Mouse (Mus musculus): ENCODE results near the gene Supt4a. TPM values are rescaled to one million over a fixed set of nuclear protein-coding genes. Genes with fewer than 3 reads are reported as not detected.

Gene Supt4a
- polyA plus RNA-seq (2015; fragmentation: Nextera tagmentation; extraction: Ambion mirVana): 425 and 454 TPM in 2 replicates

DNA sequence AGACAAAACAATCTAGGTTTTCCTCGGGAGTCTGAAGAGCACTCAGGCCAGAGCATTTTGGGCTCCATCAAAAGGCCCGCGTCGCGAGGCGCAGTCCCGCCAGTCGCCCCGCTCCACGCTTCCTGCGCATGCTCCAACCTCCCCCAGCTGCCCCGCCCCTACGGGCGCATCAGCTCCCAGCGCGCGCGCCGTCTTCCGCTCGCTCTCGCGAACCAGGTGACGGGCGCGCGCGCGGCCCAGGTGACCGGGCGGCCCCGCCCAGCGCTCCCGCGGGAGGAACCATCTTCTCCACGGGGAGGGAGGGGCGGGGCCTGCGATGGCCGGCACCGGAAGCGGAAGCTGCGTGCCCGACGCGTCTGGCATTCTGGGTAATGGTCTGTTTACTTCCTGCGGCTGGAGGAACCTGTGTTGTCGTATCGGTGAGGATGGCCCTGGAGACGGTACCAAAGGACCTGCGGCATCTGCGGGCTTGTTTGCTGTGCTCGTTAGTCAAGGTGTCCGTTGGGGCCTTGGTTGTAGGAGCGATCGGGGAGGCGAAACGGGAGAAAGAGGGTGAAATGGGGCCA is at the start of gene Supt4a:
Supt4a (plus strand) TSS at position 378 of the 566 bp plus-strand sequence.
- peak; percentile 99 for DNase-seq (ENCODE audit: low spot score)

DNA sequence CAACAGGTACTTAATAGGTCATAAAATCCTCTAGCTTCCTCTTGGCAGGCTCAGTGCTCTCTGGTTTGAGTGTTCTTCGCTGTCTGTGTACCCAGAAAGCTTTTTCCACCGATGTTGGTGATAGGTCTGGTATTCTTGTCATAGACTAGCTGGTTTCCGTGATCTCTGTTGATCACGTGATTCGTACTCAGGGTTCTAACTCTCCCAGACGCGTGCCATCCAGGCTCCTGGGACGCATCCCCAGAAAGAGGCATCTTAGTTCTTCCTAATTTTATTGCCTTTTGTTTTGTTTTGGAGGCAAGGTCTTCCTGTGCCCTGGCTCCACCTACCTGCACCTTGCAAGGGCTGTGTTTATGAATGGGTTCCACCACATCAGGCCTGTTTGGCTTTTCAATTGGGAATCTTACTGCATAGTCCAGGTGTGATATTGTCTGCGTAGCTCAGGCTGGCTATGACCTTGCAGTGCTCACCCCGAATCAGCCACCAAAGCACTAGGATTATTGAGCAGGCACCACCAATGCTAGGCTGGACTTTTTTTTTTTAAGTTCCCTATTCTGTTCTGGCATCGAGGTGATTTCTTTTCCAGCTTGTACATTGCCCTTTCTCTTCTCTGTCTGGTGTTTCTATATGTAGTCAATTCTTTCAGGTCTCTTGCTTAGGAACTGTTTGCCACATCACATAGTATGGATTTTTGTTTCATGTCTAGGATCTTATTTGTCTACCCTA is 48.7 kb upstream of the Supt4a start:
- no peak for DNase-seq (ENCODE audit: low spot score)

DNA sequence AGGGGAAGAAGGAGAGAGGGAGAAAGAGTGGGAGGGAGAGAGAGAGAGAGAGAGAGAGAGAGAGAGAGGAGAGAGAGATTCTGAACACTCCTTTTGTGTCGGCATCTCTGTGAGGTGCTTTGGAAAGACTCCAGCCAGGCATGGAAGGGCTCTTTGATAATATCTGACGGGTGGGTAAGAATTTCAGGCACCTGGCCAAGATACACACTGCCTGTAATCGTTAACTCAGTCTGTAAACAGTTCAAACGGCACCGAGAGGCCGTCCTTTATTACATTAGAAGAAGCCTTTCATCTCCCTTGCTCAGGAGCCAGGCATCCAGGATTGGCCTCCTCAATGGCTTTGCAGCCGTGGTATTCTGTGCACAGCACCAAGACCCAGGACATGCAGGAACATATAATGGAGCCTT is 47.9 kb upstream of the Supt4a start:
- no peak for DNase-seq (ENCODE audit: low spot score)

DNA sequence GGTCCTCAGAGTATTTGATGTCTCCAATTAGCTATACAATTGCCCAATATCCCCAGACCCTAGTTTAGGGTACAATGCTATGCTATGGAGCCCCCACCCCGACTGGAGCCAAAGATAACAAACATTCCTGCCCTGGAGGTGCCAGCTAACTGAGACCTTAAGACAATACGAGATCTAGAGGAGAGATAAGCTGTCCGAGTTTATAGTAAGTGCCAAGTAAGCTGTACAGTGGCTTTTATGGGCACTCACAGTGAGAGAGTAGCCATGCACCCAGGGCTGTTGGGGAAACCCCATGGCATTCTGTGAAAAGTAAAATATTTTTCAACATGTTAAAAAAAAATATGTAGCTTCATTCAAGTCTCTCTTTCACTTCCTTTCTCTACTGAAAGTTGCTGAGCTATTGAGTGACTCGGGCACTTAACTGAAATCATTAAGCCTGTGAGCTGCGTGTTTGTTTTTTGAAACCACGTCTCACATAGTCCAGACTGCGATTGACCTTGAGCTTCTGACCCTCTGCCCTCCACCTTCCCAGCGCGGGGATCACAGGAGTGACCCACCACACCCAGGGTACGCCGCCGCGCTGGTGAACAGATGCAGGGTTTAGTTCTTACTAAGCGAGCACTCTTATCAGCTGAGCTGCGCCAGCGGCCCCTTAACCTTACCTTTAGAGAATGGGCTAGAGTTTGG is 47.2 kb upstream of the Supt4a start:
- no peak for DNase-seq (ENCODE audit: low spot score)

DNA sequence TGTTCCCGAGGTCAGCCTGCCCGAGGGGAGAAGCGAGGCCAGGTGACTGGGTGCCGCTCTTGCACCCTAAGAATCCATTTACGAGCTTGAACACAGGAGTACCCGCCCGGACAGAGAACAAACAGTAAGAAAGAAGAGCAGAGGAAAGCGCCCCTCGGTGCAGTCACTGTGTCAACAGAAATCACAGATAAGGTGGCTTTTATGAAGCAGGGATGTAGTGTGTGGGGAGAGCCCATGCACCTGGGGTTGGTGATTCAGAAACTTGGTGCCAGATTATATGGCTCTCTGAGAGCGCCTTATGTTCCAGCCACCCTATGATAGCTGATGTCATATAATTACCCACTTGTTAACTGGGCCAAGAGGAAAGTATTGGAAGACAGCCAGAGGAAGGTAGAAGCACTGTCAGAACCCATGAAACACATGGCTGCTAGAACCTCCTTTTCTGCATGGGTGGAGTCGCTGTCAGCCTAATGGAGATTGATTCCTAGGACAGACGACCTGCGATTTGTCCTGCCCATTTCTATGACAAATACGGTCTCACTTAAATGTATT is 40.1 kb upstream of the Supt4a start:
- DNase-seq (ENCODE audit: low spot score): no peak

DNA sequence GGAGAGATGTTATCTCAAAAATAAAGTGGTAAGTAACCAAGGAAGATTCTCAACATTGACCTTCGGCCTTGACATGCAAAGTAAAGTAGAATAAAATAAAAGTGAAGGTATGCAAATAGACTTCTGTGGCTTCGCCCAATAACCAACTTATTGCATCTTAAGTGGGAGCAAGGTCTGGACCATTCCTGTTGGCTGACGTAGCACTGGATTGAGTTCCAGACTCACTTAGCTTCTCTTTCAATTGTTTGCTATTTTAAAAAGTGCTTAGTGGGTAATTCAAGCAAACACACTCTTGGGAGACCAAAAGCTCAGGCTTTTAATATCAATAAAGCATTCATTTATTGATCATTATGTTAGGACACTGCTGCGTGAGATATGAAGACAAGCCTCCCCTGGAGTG is 39.2 kb upstream of the Supt4a start:
- no peak for DNase-seq (ENCODE audit: low spot score)

DNA sequence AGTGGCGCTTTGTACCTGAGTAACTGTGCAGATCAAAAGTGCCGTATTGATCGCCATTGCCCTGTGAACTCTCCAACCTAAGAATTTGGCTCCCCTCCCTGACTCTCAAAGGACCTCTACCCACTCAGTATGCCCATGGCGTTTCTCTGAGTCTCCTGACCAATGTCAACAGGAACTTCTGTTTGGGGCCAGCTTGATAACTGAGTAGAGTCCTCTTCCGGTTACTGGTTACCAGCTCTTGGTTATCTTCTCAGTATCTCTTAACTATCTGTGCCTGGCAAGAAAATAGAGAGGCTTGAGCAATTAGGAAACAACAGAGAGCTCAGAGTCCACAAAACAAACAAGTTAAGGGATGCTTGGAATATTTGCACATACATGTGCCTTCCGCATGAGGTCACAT is 36.2 kb upstream of the Supt4a start:
- DNase-seq (ENCODE audit: low spot score): no peak

DNA sequence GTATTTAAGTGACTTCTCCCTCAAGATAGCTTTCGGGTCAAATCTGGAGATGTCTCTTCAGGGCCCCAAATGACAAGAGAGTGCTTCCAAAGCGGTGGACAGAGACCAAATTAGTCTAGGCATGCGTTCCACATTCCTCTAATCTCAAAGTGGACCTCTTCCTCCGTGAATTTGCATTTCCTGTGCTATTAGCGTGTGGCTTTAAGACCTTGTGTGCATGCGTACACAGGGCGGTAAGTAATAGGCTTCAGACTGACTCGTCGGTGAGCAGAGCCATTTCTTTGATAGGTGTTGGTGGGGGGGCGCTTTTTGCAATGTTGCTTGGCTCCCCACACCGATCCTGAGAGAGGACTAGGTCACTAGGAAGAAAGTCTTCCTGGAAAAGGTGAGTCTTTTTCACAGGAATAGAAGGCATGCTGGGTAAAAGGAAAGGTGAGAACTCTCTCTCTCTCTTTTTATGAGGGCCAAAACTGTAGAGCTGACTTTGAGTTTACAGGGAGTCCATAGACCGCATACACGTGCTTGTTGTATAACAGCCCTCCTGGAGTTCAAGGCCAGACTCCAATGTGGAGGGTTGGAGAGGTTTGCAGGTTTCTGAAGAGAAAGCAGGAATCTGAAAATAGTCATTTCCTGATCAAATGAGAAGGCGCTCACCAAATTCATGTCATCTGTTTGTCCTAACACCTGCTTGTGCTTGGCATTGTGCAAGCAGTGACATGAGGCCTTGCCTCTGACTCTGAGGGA is 35.3 kb upstream of the Supt4a start:
- no peak for DNase-seq (ENCODE audit: low spot score)

DNA sequence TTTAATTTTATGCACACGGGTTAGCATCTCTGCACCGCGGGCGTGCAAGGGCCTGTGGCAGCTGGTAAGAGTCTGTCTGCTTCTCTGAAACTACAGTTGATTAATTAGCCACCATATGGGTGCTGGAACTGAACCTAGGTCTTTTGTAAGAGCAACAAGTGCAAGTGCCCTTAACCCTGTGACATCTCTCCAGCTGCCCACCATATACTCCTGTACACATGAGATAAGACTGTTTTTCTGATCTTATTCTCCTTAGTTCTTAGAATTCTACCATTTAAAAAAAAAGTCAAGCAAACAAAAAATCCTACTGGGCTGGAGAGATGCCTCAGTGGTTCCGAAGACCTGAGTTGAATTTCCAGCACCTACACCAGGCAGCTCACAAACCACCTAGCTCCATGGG is 33.7 kb upstream of the Supt4a start:
- no peak for DNase-seq (ENCODE audit: low spot score)

DNA sequence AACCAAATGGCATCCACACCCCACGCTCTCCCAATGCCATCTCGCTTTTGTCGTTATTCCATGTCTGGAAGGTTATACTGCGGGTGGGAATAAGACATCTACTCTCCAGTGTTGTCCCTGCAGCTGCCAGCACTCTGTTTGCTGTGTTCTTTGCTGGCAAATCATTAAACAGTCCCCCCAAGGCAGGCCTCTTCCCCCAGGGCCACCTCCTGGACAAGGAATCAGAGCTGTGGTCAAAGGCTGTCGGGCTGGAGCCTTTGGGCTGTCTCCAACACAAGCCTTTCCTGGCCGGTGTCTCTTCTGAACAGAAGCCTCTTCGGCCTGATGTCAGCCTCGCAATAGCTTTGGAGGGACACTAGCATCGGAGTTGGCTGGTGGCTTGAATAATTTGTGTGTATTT is 33.1 kb upstream of the Supt4a start:
- no peak for DNase-seq (ENCODE audit: low spot score)

DNA sequence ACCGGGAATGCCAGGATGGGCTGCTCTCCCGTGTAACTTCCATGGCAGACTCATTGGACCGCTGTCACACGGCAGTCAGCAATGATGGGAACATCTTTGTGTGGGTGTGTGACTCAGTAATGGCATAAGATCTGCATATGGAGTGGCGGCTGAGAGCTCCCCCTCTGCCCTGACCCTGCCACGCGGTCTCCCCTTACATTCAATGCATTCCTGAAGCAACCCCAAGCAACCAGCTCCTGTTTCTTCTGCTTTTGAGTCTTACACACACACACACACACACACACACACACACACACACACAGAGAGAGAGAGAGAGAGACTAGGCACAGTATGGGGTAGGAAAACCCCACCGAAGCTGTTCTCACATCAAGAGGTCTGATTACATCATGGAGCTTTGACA is 29.8 kb upstream of the Supt4a start:
- no peak for DNase-seq (ENCODE audit: low spot score)

DNA sequence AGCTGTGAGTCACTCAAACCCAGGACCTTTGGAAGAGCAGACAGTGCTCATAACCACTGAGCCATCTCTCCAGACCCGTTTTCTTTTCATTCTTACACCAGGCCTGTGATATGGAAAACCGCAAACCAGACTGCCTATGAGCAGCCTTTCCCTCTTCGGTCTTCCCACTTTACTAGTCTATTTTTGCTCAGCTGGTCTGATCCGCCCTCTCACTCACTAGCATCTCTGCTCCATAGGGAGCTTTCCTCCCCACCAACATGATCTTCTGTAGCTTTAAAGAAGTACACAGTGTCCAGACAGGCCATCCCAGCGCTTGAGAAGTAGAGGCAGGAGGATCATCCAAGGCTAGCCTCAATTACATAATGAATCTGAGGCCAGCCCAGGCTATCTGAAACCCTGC is 28.4 kb upstream of the Supt4a start:
- no peak for DNase-seq (ENCODE audit: low spot score)

DNA sequence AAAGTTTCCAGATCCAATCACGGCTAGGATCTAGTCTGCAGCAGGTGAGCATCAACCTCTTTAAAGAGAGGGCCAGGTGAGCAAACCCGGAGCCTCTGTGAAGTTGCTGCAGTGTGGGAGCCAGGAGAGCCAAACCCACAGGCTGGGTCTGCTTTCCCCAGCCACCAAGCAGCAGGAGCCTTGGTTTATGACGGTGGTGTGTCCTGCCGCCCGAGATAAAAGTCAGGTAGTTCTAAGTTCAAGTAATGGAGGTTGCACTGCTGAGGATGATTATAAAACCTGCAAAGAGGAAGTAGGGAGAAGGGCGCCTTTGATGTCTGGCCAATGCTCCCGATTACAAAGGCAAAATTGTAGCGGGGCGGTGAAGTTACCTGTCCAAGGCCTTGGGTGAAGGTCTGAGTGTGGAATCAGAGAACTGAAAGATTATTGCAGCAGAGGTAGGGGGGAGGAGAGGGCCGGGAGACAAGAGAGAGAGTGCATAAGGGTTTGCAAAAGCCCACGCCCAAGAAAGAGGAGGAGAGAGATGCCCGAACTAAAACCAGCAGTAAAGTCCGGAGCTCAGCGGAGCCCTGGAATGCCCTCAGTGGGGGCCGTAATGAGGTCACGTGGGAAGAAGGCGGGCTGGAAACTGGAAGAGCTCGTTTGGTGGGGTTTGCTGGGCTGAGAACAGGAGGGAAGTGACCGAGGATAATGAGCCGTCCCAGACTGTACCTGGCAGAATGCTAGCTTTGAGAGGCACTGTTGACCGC is 27.7 kb upstream of the Supt4a start:
- no peak for DNase-seq (ENCODE audit: low spot score)

DNA sequence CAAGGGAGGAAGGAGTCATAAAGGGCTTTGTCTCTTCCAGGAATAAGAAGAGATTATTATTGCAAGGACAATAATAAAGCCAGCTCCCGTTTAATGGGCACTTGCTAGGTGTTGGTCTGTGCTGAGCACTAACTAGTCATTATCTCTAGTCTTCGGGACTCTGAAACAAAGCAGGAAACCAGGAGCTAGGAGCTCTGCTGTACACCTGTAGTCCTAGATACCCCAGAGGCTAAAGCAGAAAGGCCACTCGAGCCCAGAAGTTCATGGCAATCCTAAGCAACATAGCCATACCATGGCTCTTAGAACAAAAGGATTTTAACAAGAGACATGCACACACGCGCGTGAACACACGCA is 27.1 kb upstream of the Supt4a start:
- no peak for DNase-seq (ENCODE audit: low spot score)

DNA sequence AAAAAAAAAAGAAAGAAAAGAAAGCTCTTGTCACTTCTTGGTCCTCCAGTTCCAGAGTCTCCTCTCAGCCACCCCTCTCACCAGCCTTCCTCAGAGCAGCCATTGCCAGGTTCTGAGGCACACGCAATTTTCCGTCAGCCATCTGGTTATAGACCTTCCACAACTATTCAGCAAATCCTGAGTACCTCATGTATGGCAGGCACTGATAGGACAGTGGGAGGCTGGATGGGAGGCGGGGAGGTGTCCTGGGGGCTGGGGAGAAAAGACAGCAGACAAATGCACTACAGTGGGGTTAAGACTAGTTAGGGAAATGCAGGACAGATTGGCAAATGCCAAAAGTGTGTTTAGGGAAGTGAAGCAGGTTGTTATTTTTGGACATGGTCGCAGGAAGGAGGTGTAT is 25.2 kb upstream of the Supt4a start:
- no peak for DNase-seq (ENCODE audit: low spot score)

DNA sequence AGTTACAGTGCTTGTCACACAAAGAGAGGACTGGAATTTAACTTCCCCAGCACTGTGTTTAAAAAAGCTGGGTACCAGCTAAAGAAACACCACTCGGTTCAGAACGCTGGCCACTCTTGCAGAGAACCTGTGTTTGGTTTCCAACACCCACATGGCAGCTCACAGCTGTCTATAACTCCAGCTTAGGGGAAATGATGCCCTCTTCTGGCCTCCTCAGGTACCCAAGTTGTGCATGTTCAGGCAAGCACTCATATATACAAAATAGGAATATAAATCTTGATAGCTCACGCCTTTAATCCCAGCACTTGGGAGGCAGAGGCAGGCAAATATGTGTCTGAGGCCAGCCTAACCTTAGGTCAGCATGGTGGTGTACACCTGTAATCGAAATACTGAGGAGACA is 21.4 kb upstream of the Supt4a start:
- no peak for DNase-seq (ENCODE audit: low spot score)

DNA sequence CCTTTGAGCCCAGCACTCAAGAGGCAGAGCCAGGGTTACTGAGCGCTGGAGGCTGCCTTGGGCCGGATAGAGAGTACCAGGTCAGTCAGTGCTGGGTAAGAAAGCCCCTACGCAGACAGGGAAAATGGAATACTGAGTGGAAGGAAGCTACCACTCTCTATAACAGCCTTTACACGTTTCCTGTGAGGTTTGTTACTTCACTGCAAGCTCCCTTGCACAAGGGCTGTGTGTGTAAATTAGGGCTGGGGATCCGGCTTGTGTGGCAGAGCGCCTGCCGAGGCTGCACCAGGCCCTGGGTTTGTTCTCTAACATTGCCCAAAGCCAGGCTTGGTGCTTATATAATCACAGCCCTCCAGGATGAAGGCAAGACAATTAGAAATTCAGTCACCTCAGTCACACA is 17.8 kb upstream of the Supt4a start:
- DNase-seq (ENCODE audit: low spot score): peak; percentile 43

DNA sequence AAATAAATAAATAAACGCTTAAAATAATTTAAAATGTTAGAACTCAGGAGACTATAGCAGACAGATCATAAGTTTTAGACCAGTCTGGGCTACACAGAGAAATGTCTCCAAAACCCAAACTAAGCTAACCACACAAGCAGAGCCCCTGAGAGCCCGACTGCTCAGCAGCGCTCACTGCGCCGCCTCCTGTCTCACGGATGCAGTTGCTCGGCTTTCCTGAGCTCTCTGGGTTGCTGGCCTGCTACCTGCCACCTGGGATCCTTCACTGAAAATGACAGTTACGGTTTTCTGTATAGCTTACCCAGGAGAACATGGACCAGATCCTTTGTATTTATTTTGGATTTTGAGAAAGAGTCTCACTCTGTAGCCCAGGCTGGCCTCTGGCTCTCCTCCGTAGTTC is 17.0 kb upstream of the Supt4a start:
- peak; percentile 88 for DNase-seq (ENCODE audit: low spot score)

DNA sequence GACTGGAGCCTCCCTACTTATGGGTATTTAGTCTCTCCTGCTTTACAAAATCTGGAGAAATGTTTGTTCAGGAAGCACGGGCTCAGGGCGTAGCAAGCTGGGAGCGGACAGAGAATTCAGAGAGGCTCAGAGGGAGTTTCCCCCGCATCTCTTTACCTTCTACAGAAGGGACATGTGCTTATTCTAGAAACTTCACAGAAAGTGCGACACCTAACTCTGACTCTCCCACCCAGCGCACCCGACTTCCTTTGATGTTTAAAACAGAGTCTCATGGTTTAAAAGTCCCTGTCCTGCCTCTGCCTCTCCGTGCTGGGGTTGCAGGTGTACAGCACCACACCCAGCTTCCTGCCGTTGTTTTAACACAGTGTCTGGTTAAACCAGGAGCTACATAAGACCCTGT is 16.5 kb upstream of the Supt4a start:
- DNase-seq (ENCODE audit: low spot score): peak; percentile 89

DNA sequence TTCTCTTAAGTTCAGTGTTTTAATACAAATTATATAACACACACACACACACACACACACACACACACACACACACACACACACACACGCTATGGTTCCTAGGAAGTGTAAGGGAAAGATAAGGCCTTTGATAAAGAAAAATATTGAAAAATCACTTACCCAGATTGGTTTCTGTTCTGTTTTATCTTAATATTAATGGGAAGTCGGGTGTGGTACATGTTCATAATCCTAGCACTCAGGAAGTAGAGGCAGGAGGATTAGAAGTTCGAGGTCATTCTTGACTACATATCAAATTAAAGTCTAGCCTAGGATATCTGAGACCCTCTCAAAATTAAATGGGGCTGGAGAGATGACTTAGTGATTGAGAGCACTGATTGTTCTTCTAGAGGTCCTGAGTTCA is 15.2 kb upstream of the Supt4a start:
- DNase-seq (ENCODE audit: low spot score): no peak

DNA sequence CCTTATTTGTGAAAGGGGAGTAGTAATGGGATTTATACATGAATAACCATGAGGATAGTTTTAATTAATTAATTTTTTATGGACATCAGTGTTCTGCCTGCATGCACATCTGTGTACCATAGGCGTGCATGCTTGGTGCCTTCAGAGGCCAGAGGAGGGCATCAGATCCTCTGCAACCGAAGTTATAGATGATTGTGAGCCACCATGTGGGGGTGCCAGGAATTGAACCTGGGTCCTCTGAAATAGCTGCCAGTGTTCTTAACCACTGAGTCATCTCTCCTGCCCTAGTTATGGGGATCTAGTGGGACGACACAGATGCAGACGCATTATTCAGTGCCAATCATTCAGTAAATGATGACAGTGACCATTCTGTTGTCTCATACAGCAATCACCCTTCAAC is 14.5 kb upstream of the Supt4a start:
- no peak for DNase-seq (ENCODE audit: low spot score)
